ENCODE assay signal across 10 mouse cellular contexts in the genomic region with DNA sequence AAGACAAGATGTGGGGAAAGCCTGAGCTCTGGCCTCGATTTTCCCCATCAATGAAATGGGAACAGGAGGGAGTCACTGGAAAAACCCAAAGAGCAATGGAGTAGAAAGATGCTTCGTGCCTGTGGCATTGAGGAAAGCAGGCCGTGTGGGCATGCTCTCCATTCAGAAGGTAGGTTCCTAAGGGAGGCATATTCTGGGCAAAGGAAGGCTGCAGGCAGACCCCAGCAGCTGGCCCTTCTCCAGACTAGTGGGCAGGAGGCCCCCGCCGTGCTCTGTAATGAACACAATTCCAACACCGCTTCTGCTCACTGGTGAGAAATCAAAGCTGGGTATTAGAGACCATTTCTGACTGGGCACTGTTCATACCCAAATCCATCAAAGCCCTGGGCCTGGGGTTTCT. TPM values are rescaled to one million over a fixed set of nuclear protein-coding genes. Genes with fewer than 3 reads are reported as not detected.
DNase-seq lines count a peak whose midpoint lies in the region; ATAC-seq lines count a peak whose summit lies in the region.
"Had no signal": no experiment of that assay in that cellular context is flagged by ENCODE, and none has a peak within 500 bp of the region (broad histone marks: within the 10 kb centered on the region; RNA-seq: fewer than 3 reads in every experiment).

No protein-coding gene starts in this region.

- peak overlapping the region; percentile 94 for H3K9ac ChIP-seq in heart, embryonic 13.5 days
- no peak overlapping the region for H3K9ac ChIP-seq in midbrain, embryonic 15.5 days

- H3K4me3 ChIP-seq in heart, embryonic 13.5 days = peak overlapping the region; percentile 75
- H3K4me3 ChIP-seq in hindbrain, embryonic 10.5 days = peak overlapping the region; percentile 73; the same call in 1 of the 2 replicates
- peak overlapping the region; percentile 59 for H3K4me3 ChIP-seq in midbrain, embryonic 15.5 days

- no peak for ATAC-seq in heart, embryonic 13.5 days (ENCODE audit: extremely low read depth, insufficient number of reproducible peaks, low FRiP score, low TSS enrichment)
- no peak for ATAC-seq in midbrain, embryonic 15.5 days (replicated peaks)

- H3K4me1 ChIP-seq in heart, embryonic 13.5 days = peaks cover 69% of the 10 kb centered on the region
- H3K4me1 ChIP-seq in hindbrain, embryonic 10.5 days (replicated peaks) = peaks cover 67% of the 10 kb centered on the region
- peaks cover 47% of the 10 kb centered on the region for H3K4me1 ChIP-seq in midbrain, embryonic 15.5 days

- no peaks in the 10 kb centered on the region; the same call in 1 of the 2 replicates for H3K27me3 ChIP-seq in heart, embryonic 13.5 days (replicated peaks)
- peaks cover 100% of the 10 kb centered on the region for H3K27me3 ChIP-seq in hindbrain, embryonic 10.5 days (ENCODE audit: insufficient read depth, poor library complexity, severe bottlenecking)
- peaks cover 50% of the 10 kb centered on the region for H3K27me3 ChIP-seq in midbrain, embryonic 15.5 days (replicated peaks)

- no peaks in the 10 kb centered on the region; the same call in 1 of the 2 replicates for H3K36me3 ChIP-seq in heart, embryonic 13.5 days
- no peaks in the 10 kb centered on the region for H3K36me3 ChIP-seq in hindbrain, embryonic 10.5 days
- H3K36me3 ChIP-seq in midbrain, embryonic 15.5 days (replicated peaks) = no peaks in the 10 kb centered on the region

- H3K27ac ChIP-seq in heart, embryonic 13.5 days (replicated peaks) = peak overlapping the region; percentile 95
- H3K27ac ChIP-seq in hindbrain, embryonic 10.5 days = no peak overlapping the region
- no peak overlapping the region for H3K27ac ChIP-seq in midbrain, embryonic 15.5 days

- intact Hi-C loops in heart, postnatal 25 days (cut with DNase I) = no loop called here
- intact Hi-C loops in left cerebral cortex, postnatal 14 days (cut with DNase I) = loop anchor here (5.0 kb wide), 1 partner anchor 52 kb away; no protein-coding TSS in a partner anchor

- no peak for DNase-seq in heart, postnatal 25 days (ENCODE audit: low spot score)
- peak; percentile 87 to 90 for DNase-seq in cerebellum, postnatal 10 days
- DNase-seq in hindbrain, embryonic 10.5 days (ENCODE audit: low spot score) = no peak
- DNase-seq in left cerebral cortex, postnatal 14 days (ENCODE audit: low spot score in 2 of 2) = no peak
- DNase-seq in adrenal gland, adult 2 months = no peak
- DNase-seq in kidney, postnatal 25 days = no peak
- DNase-seq: gastrocnemius, postnatal 36 days had no signal

- 44% methylated on average over 6 of the region's 6 CpGs for WGBS in heart, embryonic 13.5 days
- WGBS in hindbrain, embryonic 10.5 days = 30% methylated on average over 6 of the region's 6 CpGs
- 34% methylated on average over 6 of the region's 6 CpGs for WGBS in midbrain, embryonic 15.5 days

- no peaks in the 10 kb centered on the region for H3K9me3 ChIP-seq in heart, embryonic 13.5 days
- no peaks in the 10 kb centered on the region; the same call in 1 of the 2 replicates for H3K9me3 ChIP-seq in hindbrain, embryonic 10.5 days
- H3K9me3 ChIP-seq in midbrain, embryonic 15.5 days = no peaks in the 10 kb centered on the region

- peak overlapping the region; percentile 75 for H3K4me2 ChIP-seq in heart, embryonic 13.5 days
- peak overlapping the region; percentile 96 for H3K4me2 ChIP-seq in midbrain, embryonic 15.5 days

RNA-seq across cellular contexts. Expression of gene Unc5b, which starts 2.3 kb away (rescaled TPM):
- polyA plus RNA-seq in heart, embryonic 13.5 days (2015; fragmentation: Nextera tagmentation; extraction: Ambion mirVana) = 12.1 and 13.9 TPM in 2 replicates
- total RNA-seq in heart, postnatal 25 days (2021) = 10 to 100 TPM; 15.2 to 18.4 TPM
- 2.4 and 2.6 TPM in 2 replicates for polyA plus RNA-seq in hindbrain, embryonic 10.5 days (2016; fragmentation: Nextera tagmentation; extraction: Ambion mirVana)
- 2.8 and 2.9 TPM in 2 replicates for polyA plus RNA-seq in midbrain, embryonic 15.5 days (2015; fragmentation: Nextera tagmentation; extraction: Ambion mirVana)
- total RNA-seq in left cerebral cortex, postnatal 14 days (2021) = 10 to 100 TPM in 1 of 2 experiments, 1 to 10 TPM in 1; 7.6 to 12.3 TPM
- 1 to 10 TPM; 5.9 to 6.2 TPM for total RNA-seq in adrenal gland, adult 2 months (2021)
- polyA plus RNA-seq in adrenal gland, adult 2 months (2012; rRNA removed) = 9.4 and 9.9 TPM in 2 replicates
- total RNA-seq: megakaryocyte-erythroid progenitor cell, adult 5-6 weeks had no signal

Comparison
In these comparisons a context has a peak if more than half of its experiments do, and no peak if none do; other contexts are left out.
1. DNase-seq: peak in cerebellum, postnatal 10 days (2 of 2); none in heart, postnatal 25 days (single experiment), hindbrain, embryonic 10.5 days (single experiment), left cerebral cortex, postnatal 14 days (0 of 2), adrenal gland, adult 2 months (single experiment) and kidney, postnatal 25 days (0 of 2).
2. Peak in every context shown above with its lines, with median percentiles within 50 percentile points of each other: H3K4me3 ChIP-seq.